ENCODE assay signal across 15 mouse cellular contexts in genomic region chr8:13503936-13504606, GRCm38 (mm10). TPM values are rescaled to one million over a fixed set of nuclear protein-coding genes. Genes with fewer than 3 reads are reported as not detected.
DNase-seq lines count a peak whose midpoint lies in the region; ATAC-seq and TF ChIP-seq lines count a peak whose summit lies in the region.
"Had no signal": no experiment of that assay in that cellular context is flagged by ENCODE, and none has a peak within 500 bp of the region (broad histone marks: within the 10 kb centered on the region; RNA-seq: fewer than 3 reads in every experiment).

No protein-coding gene starts in this region.

- TF ChIP-seq EP300 in heart, adult 2 months (IDR thresholded peaks at IDR 0.05; ENCODE audit: insufficient read depth, low read depth, low read length): 0 out of 2 replicates have a peak, but pooled peaks have one; percentile 11

- no peak overlapping the region for H3K9ac ChIP-seq in heart, adult 2 months (ENCODE audit: low read depth, low read length)
- H3K9ac ChIP-seq: embryonic facial prominence, embryonic 15.5 days; lung, embryonic 14.5 days had no signal

- intact Hi-C loops in heart, adult 2 months (cut with DNase I): no loop called here

- ATAC-seq in granulocyte monocyte progenitor cell, adult 5-6 weeks (replicated peaks; ENCODE audit: poor library complexity, severe bottlenecking): peak; percentile 39

- H3K4me1 ChIP-seq in heart, adult 2 months (ENCODE audit: control insufficient read depth, insufficient read depth, low read length): peaks cover 10% of the 10 kb centered on the region; the same call in 1 of the 2 replicates
- no peaks in the 10 kb centered on the region for H3K4me1 ChIP-seq in spleen, adult 2 months (ENCODE audit: control insufficient read depth, insufficient read depth, insufficient read length)
- H3K4me1 ChIP-seq: limb, embryonic 10.5 days had no signal

- H3K79me2 ChIP-seq in heart, adult 2 months (replicated peaks; ENCODE audit: control insufficient read depth, insufficient read depth, low read length): no peaks in the 10 kb centered on the region

- no peaks in the 10 kb centered on the region for H3K36me3 ChIP-seq in heart, adult 2 months (ENCODE audit: control insufficient read depth, insufficient read depth, low read length)
- H3K36me3 ChIP-seq in spleen, adult 2 months (ENCODE audit: control insufficient read depth, insufficient read depth, low read length): no peaks in the 10 kb centered on the region
- H3K36me3 ChIP-seq: embryonic facial prominence, embryonic 15.5 days; limb, embryonic 10.5 days had no signal

- H3K27me3 ChIP-seq in heart, adult 2 months (ENCODE audit: control insufficient read depth, insufficient read depth, low read length): no peaks in the 10 kb centered on the region
- H3K27me3 ChIP-seq in spleen, adult 2 months (ENCODE audit: control insufficient read depth, insufficient read depth, low read length): no peaks in the 10 kb centered on the region

- TF ChIP-seq CTCF in heart, adult 2 months (IDR thresholded peaks at IDR 0.05): no peak
- no peak for TF ChIP-seq CTCF in spleen, adult 2 months (IDR thresholded peaks at IDR 0.05; ENCODE audit: extremely low read depth, insufficient read depth, insufficient read length, insufficient replicate concordance)

- WGBS in heart, adult 2 months: 42% methylated on average over 8 of the region's 8 CpGs
- 12% methylated on average over 8 of the region's 8 CpGs for WGBS in spleen, adult 2 months

- DNase-seq in heart, adult 2 months: peak; percentile 39 to 55
- DNase-seq in heart, postnatal 4 days: no peak
- no peak for DNase-seq in spleen, adult 2 months (ENCODE audit: low read depth in 1 of 2, low spot score in 2 of 2)
- DNase-seq in spleen, postnatal 10 days (ENCODE audit: low spot score in 2 of 2): no peak
- no peak for DNase-seq in yolk sac, embryonic 10.5 days (ENCODE audit: low spot score)
- DNase-seq in cerebellum, adult 18-20 months: no peak
- DNase-seq in lung, adult 18-20 months: no peak
- DNase-seq: cerebellum, postnatal 10 days; lung, embryonic 14.5 days had no signal

- no peak for TF ChIP-seq POLR2A in heart, adult 2 months (IDR thresholded peaks at IDR 0.05; ENCODE audit: insufficient read depth, low read depth, low read length)
- TF ChIP-seq POLR2A in spleen, adult 2 months (IDR thresholded peaks at IDR 0.05; ENCODE audit: low read depth, low read length): no peak

- H3K27ac ChIP-seq in heart, adult 2 months: no peak overlapping the region
- H3K27ac ChIP-seq in spleen, adult 2 months (ENCODE audit: insufficient read depth, low read length): peak overlapping the region; percentile 39; the same call in 1 of the 2 replicates
- H3K27ac ChIP-seq: embryonic facial prominence, embryonic 15.5 days; limb, embryonic 10.5 days had no signal

- H3K4me3 ChIP-seq in heart, adult 2 months: no peak overlapping the region
- H3K4me3 ChIP-seq in spleen, adult 2 months (ENCODE audit: extremely low read depth, insufficient read depth, insufficient read length): no peak overlapping the region
- H3K4me3 ChIP-seq: embryonic facial prominence, embryonic 15.5 days; limb, embryonic 10.5 days had no signal

RNA-seq across cellular contexts. Expression of gene Gas6, which starts 9.8 kb away (rescaled TPM):
- 100 to 1,000 TPM; 114 to 129 TPM for total RNA-seq in heart, adult 2 months (2021)
- 133 and 153 TPM in 2 replicates for polyA plus RNA-seq in heart, adult 2 months (2012; rRNA removed)
- total RNA-seq in heart, postnatal 4 days (2021): 100 to 1,000 TPM; 148 to 153 TPM
- 54.0 and 68.1 TPM in 2 replicates for polyA plus RNA-seq in spleen, adult 2 months (2012; rRNA removed)
- not detected in 2 replicates for total RNA-seq in granulocyte monocyte progenitor cell, adult 5-6 weeks (2014; fragmentation: Nextera tagmentation)
- 0.10 TPM in 1 of 2 replicates, not detected in the other for total RNA-seq in granulocyte monocyte progenitor cell, adult 5-6 weeks (2017)
- total RNA-seq: CH12.LX had no signal

RNA-seq across cellular contexts. Expression of gene 1700029H14Rik, which starts 58.2 kb away (rescaled TPM):
- total RNA-seq in heart, adult 2 months (2021): not detected
- polyA plus RNA-seq in heart, adult 2 months (2012; rRNA removed): 0.32 and 0.45 TPM in 2 replicates
- not detected for total RNA-seq in heart, postnatal 4 days (2021)
- polyA plus RNA-seq in spleen, adult 2 months (2012; rRNA removed): 0.19 and 0.22 TPM in 2 replicates
- total RNA-seq in granulocyte monocyte progenitor cell, adult 5-6 weeks (2014; fragmentation: Nextera tagmentation): not detected in 2 replicates
- total RNA-seq in granulocyte monocyte progenitor cell, adult 5-6 weeks (2017): not detected in 2 replicates
- total RNA-seq: adrenal gland, adult 18-20 months; CH12.LX had no signal
- polyA plus RNA-seq: embryonic facial prominence, embryonic 15.5 days; hindbrain, embryonic 11.5 days; limb, embryonic 10.5 days; lung, embryonic 14.5 days had no signal

Comparison
In these comparisons a context has a peak if more than half of its experiments do, and no peak if none do; other contexts are left out.
1. DNase-seq: peak in heart, adult 2 months (2 of 2); none in heart, postnatal 4 days (single experiment), spleen, adult 2 months (0 of 2), spleen, postnatal 10 days (0 of 2), yolk sac, embryonic 10.5 days (single experiment), cerebellum, adult 18-20 months (0 of 2) and lung, adult 18-20 months (0 of 2).
2. RNA of gene Gas6, which starts 9.8 kb away (total RNA-seq): 148 to 153 TPM in heart, postnatal 4 days and 114 to 129 TPM in heart, adult 2 months; 0.10 TPM in granulocyte monocyte progenitor cell, adult 5-6 weeks; every median in the first group is over 100 times any median in the second.